Mouse (Mus musculus) heart, adult 2 months (tissue): Measurements from ENCODE around the gene B3gnt2. TPM values are rescaled to one million over a fixed set of nuclear protein-coding genes. Genes with fewer than 3 reads are reported as not detected.

ENCODE experiments used
- DNase-seq, 2 experiments: peaks; one replicate each; pipeline ENCODE4 v3.0.0; 2021
- H3K27ac ChIP-seq: fragments of 200-600 bp; 2 replicates; pipeline ENCODE4 v1.8.1; 2022
- H3K27me3 ChIP-seq: fragments of 200-500 bp; 2 replicates; pipeline ENCODE4 v1.6.1; 2012; ENCODE audit warnings: mild to moderate bottlenecking, low read length, inconsistent platforms, mixed read lengths; ENCODE audit not compliant: control insufficient read depth, insufficient read depth
- H3K36me3 ChIP-seq: fragments of 200-500 bp; 2 replicates; pipeline ENCODE4 v1.6.1; 2012; ENCODE audit warnings: low read length, inconsistent platforms; ENCODE audit not compliant: control insufficient read depth, insufficient read depth
- H3K4me1 ChIP-seq: fragments of 200-500 bp; 2 replicates; pipeline ENCODE4 v1.6.1; 2011; ENCODE audit warnings: low read length; ENCODE audit not compliant: control insufficient read depth, insufficient read depth
- H3K4me3 ChIP-seq: fragments of 200-600 bp; 2 replicates; pipeline ENCODE4 v1.8.1; 2022
- H3K79me2 ChIP-seq: fragments of 200-500 bp; replicated peaks from 2 replicates; pipeline ENCODE4 v1.6.1; 2012; ENCODE audit warnings: mild to moderate bottlenecking, inconsistent platforms, low read length, moderate library complexity, mixed read lengths; ENCODE audit not compliant: control insufficient read depth, insufficient read depth
- H3K9ac ChIP-seq: fragments of 200-500 bp; 2 replicates; pipeline ENCODE4 v1.6.1; 2012; ENCODE audit warnings: low read depth, mild to moderate bottlenecking, control low read depth, inconsistent platforms, low read length, mixed read lengths
- CTCF ChIP-seq: fragments of 200-600 bp; IDR thresholded peaks from 2 replicates; pipeline ENCODE4 v1.8.1; 2022; ENCODE audit warnings: antibody characterized with exemption, mild to moderate bottlenecking, moderate library complexity
- EP300 ChIP-seq: fragments of 200-500 bp; IDR thresholded peaks from 2 replicates; pipeline ENCODE4 v1.6.1; 2011; ENCODE audit warnings: low read depth, low read length, control low read depth; ENCODE audit not compliant: insufficient read depth
- POLR2A ChIP-seq: fragments of 200-500 bp; IDR thresholded peaks from 2 replicates; pipeline ENCODE4 v1.6.1; 2011; ENCODE audit warnings: mild to moderate bottlenecking, low read depth, low read length, control low read depth; ENCODE audit not compliant: insufficient read depth
- WGBS: fragments of 180-500 bp; shearing (Covaris S2); methylation state at CpG from one replicate; pipeline ENCODE4 v1.1.7; 2018; 5-methylcytosine and 5-hydroxymethylcytosine counted together
- intact Hi-C: fragments of 180-260 bp; cut with DNase I; formaldehyde crosslinking; loops from one replicate; pipeline ENCODE4 v1.15.1; 2025
- polyA plus RNA-seq: library from polyadenylated mRNA; depleted of rRNA; stranded (reverse); fragments of >200 nt; gene quantifications from 2 replicates; pipeline ENCODE4 v1.2.3, GENCODE M21; 2012
- total RNA-seq, 2 experiments: library from RNA; stranded (reverse); gene quantifications; 2 replicates each; pipeline ENCODE4 v1.2.3; 2021

Gene B3gnt2
- total and polyA plus RNA-seq, 3 experiments = 3.5 to 6.2 (median 5.7) TPM

DNA sequence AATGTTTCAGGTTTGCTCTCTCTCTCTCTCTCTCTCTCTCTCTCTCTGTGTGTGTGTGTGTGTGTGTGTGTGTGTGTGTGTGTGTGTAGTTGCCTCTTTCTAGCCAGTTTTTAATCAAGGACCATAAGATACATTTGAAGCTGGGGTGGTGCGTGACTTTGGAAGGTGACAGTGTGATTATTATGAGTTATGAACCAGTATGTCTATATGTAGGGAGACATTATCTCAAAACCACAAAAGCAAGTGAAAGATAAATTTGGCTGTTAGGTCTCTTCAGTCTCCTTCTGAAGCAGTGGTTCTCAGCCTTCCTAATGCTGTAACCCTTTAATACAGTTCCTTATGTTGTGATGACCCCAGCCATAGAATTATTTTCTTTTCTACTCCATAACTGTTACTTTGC, 24.6 kb upstream of the B3gnt2 start:
- 100% methylated on average over 1 of the region's 1 CpGs for WGBS
- Histone ChIP-seq H3K9ac (no peak overlapping the region), H3K36me3 (no peaks in the 10 kb centered on the region), H3K79me2 (no peaks in the 10 kb centered on the region), H3K4me3 (no peak overlapping the region), H3K27me3 (no peaks in the 10 kb centered on the region), H3K4me1 (peaks cover 3% of the 10 kb centered on the region), H3K27ac (no peak overlapping the region)
- no peak for DNase-seq
- intact Hi-C loops = no loop called here
- TF ChIP-seq POLR2A (no peak), EP300 (no peak), CTCF (no peak)

DNA sequence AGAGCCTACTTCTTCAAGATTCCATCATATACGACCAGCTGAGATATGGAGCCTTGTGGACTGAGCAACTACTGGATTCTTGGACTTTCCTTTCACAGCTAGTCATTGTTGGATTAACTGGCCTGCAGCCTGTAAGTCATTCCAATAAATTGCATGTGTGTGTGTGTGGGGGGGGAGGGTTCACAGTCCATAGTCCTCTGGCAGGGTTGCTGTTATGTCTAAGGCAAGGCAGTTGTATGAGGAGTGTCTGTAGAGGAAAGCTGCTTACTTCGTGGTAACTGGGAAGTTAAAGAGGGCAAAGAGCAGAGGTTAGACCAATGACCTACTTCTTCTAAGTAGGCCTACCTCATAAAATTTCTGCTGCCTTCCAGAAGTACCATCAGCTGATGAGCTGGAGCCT, 22.9 kb upstream of the B3gnt2 start:
- 81% methylated on average over 2 of the region's 2 CpGs for WGBS
- no peaks in the 10 kb centered on the region for H3K27me3 ChIP-seq

DNA sequence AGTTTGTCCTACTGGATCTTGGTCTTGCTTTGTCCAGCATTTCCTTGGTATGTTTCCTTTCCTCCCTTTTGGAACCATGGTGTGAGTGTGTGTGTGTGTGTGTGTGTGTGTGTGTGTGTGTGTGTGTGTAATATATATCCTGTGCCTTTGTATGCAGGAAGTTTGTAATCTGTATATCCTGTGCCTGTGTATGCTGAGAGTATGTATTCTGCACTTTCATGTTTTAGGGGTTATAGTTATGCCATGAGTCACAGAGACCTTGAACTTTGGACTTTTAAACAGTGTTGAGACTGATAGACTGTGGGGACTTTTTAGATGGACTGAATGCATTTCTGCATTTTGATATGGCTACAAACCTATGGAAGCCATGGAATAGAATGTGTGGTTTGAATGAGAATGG, 22.2 kb upstream of the B3gnt2 start:
- Histone ChIP-seq H3K27me3 (no peaks in the 10 kb centered on the region), H3K9ac (no peak overlapping the region), H3K36me3 (no peaks in the 10 kb centered on the region), H3K27ac (no peak overlapping the region), H3K4me1 (peaks cover 5% of the 10 kb centered on the region), H3K4me3 (no peak overlapping the region), H3K79me2 (no peaks in the 10 kb centered on the region)
- no peak for DNase-seq
- intact Hi-C loops = no loop called here
- TF ChIP-seq EP300 = no peak
- TF ChIP-seq CTCF = no peak
- no peak for TF ChIP-seq POLR2A

More for the DNA sequence above, 22.9 kb upstream of the B3gnt2 start:
- H3K79me2 ChIP-seq = no peaks in the 10 kb centered on the region
- no peak overlapping the region for H3K4me3 ChIP-seq
- no peak for DNase-seq
- intact Hi-C loops = no loop called here
- no peaks in the 10 kb centered on the region for H3K36me3 ChIP-seq
- no peak overlapping the region for H3K27ac ChIP-seq
- H3K4me1 ChIP-seq = peaks cover 5% of the 10 kb centered on the region
- no peak overlapping the region for H3K9ac ChIP-seq
- TF ChIP-seq CTCF (no peak), EP300 (no peak)

DNA sequence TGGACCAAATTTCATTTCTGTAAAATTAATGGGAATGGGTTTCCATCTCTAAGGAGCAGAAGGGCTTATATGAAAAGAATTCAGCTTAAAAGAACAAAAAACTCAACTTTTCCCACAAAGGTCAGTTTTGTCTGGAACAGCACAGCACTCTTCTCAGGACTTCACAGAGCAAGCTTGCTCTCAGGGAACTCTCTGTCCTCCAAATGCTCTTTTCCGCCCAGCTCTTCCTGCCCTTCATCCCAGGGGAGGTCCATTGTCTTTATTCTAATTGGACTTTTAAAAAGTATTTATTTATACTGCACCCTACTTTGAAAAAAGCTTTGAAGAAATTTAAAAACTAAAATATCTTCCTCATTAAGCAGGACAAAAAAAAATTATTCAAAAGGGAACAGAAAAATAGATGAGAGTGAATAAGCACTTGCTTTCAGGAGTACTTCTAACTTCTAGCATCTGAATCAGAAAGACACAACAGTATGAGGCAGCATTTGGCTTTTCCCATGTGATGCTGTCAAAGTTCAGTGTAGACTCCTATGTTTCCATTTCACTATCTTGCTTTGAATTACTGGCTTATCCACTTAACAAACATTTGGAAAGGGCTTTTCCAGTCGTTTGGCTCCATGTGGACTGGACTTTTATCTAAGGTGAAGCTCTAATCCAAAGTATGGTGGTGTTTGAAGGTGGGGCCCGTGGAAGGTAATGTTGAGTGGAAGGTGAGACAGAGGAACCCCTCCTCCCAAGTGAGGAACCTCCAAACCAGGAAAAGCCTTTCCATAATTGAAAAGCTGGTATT, 19.8 kb upstream of the B3gnt2 start:
- intact Hi-C loops = no loop called here
- Histone ChIP-seq H3K36me3 (no peaks in the 10 kb centered on the region), H3K27ac (peak overlapping the region; percentile 6; the same call in 1 of the 2 replicates), H3K79me2 (no peaks in the 10 kb centered on the region), H3K4me1 (peaks cover 5% of the 10 kb centered on the region), H3K27me3 (no peaks in the 10 kb centered on the region), H3K9ac (no peak overlapping the region), H3K4me3 (no peak overlapping the region)
- 37% methylated on average over 3 of the region's 3 CpGs for WGBS
- DNase-seq = no peak
- TF ChIP-seq POLR2A = no peak
- TF ChIP-seq EP300 = 0 out of 2 replicates have a peak, but pooled peaks have one; percentile 44
- TF ChIP-seq CTCF = no peak

DNA sequence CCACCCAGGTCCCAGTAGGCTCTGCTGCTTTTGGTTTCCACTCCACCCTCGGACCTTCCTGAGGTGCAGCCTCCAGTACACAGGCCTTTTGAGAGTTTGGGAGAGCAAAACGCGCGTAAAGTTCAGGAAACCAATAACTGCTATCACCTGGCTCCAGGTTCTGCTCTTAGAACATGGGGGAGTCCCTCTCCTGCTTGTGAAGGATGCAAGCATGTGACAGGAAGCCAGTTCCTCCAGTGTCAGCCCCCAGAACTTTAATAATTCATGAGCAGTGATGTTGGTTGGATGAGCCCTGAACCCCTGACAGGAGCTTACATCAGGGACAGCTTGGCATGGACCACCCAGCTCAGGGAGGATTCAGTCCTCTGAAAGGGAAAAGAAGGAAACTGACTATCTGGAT, 18.9 kb upstream of the B3gnt2 start:
- Histone ChIP-seq H3K36me3 (no peaks in the 10 kb centered on the region), H3K27ac (no peak overlapping the region), H3K4me3 (no peak overlapping the region), H3K27me3 (no peaks in the 10 kb centered on the region), H3K9ac (no peak overlapping the region), H3K79me2 (no peaks in the 10 kb centered on the region), H3K4me1 (peaks cover 5% of the 10 kb centered on the region)
- no peak for DNase-seq
- intact Hi-C loops = no loop called here
- TF ChIP-seq CTCF (no peak), EP300 (no peak), POLR2A (no peak)
- WGBS = 60% methylated on average over 4 of the region's 4 CpGs

DNA sequence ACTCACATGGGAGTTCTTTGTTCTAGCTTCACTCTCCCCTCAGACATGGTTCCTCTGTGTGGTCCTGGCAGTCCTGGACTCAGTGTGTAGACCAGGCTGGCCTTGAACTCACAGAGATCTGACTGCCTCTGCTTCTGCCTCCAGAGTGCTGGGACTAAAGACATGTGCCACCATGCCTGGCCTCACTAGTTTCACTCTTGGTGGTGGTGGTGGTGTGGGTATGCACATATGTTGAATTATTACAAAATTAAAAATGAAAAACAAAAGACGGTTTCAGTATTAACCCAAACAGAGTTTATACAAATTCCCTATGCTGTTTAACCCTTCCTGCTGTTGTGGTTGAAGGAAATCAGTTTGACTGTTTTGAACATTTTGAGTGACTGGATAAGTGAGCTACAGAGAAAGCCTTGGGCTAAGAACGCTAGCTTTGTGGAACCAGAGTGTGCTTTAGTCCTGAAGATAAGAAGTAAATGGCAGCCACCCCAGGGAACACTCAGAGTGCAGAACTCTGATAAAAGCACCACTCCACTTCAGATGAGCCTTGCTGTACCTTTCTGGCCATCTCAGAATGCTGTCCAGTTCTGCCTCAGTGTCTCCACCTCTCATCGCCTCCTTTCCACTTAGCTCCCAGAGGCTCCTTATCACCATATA, 16.0 kb upstream of the B3gnt2 start:
- Histone ChIP-seq H3K4me1 (peaks cover 20% of the 10 kb centered on the region), H3K9ac (no peak overlapping the region), H3K27me3 (no peaks in the 10 kb centered on the region), H3K4me3 (no peak overlapping the region), H3K79me2 (no peaks in the 10 kb centered on the region), H3K27ac (no peak overlapping the region), H3K36me3 (no peaks in the 10 kb centered on the region)
- WGBS = 77% methylated on average over 3 of the region's 3 CpGs
- DNase-seq = no peak
- intact Hi-C loops = no loop called here
- TF ChIP-seq POLR2A = no peak
- no peak for TF ChIP-seq CTCF
- no peak for TF ChIP-seq EP300
